Mouse (Mus musculus) hindbrain, embryonic 11.5 days (tissue): ENCODE results near the gene Osbpl10. TPM values are rescaled to one million over a fixed set of nuclear protein-coding genes. Genes with fewer than 3 reads are reported as not detected.
A peak's percentile ranks its signal among the peaks of the same experiment; 100 is the strongest.
"Not testable (repeated sequence)": the region's sequence is repeated elsewhere in the genome, so short reads cannot be mapped to it uniquely, and the experiment has no call there.

ENCODE experiments used
- ATAC-seq: fragments of 200-750 bp; cut with Nextera tagmentation; 2 replicates; pipeline ENCODE4 v1.8.0; 2017; ENCODE audit warnings: mild to moderate bottlenecking, moderate TSS enrichment, moderate library complexity; ENCODE audit not compliant: low FRiP score
- DNase-seq: peaks from one replicate; pipeline ENCODE4 v3.0.0-alpha.2; 2015; ENCODE audit warnings: low spot score
- H3K27ac ChIP-seq: fragments of 300-500 bp; sonication (generic); 2 replicates; pipeline ENCODE4 v1.5.1; 2014; ENCODE audit warnings: mild to moderate bottlenecking, low read depth, low read length
- H3K27me3 ChIP-seq: fragments of 300-500 bp; sonication (generic); 2 replicates; pipeline ENCODE4 v1.6.1; 2014; ENCODE audit warnings: mild to moderate bottlenecking, low read length, moderate library complexity, mixed read lengths; ENCODE audit not compliant: control insufficient read depth, insufficient read depth
- H3K36me3 ChIP-seq: fragments of 300-500 bp; sonication (generic); 2 replicates; pipeline ENCODE4 v1.6.1; 2014; ENCODE audit warnings: mild to moderate bottlenecking, low read length, moderate library complexity, mixed read lengths; ENCODE audit not compliant: control insufficient read depth, insufficient read depth
- H3K4me1 ChIP-seq: fragments of 300-500 bp; sonication (generic); replicated peaks from 2 replicates; pipeline ENCODE4 v1.6.1; 2014; ENCODE audit warnings: low read length, mixed read lengths; ENCODE audit not compliant: control insufficient read depth, insufficient read depth
- H3K4me2 ChIP-seq: fragments of 300-500 bp; sonication (generic); replicated peaks from 2 replicates; pipeline ENCODE4 v1.6.1; 2014; ENCODE audit warnings: mild to moderate bottlenecking, low read depth, low read length
- H3K4me3 ChIP-seq: fragments of 300-500 bp; sonication (generic); 2 replicates; pipeline ENCODE4 v1.5.1; 2014; ENCODE audit warnings: low read depth, low read length
- H3K9ac ChIP-seq: fragments of 300-500 bp; sonication (generic); 2 replicates; pipeline ENCODE4 v1.6.1; 2014; ENCODE audit warnings: low read depth, low read length
- H3K9me3 ChIP-seq: fragments of 300-500 bp; sonication (generic); 2 replicates; pipeline ENCODE4 v1.6.1; 2016; ENCODE audit warnings: low read length; ENCODE audit not compliant: control insufficient read depth
- WGBS: fragments of 180-500 bp; shearing (Covaris S2); extraction: QIAGEN DNeasy Blood & Tissue Kit; methylation state at CpG from one replicate; pipeline ENCODE4 v1.1.7; 2014; 5-methylcytosine and 5-hydroxymethylcytosine counted together
- polyA plus RNA-seq: library from polyadenylated mRNA; unstranded; fragments of >200 nt; fragmentation: Nextera tagmentation; extraction: Ambion mirVana; gene quantifications from 2 replicates; pipeline ENCODE4 v1.2.1, GENCODE M21; 2014

Osbpl10 gene
- polyA plus RNA-seq, 1 experiment from 2014 or later, result 1.1 TPM

- not testable (repeated sequence) for H3K4me1 ChIP-seq, DNase-seq, H3K9ac ChIP-seq, ATAC-seq, H3K27ac ChIP-seq, H3K27me3 ChIP-seq, H3K4me2 ChIP-seq, H3K36me3 ChIP-seq, H3K4me3 ChIP-seq, H3K9me3 ChIP-seq
- WGBS, result 87% methylated on average over 7 of the region's 7 CpGs
Observed at GRCm38 (mm10) chr9:114966286-114966685, 12.1 kb upstream of the Osbpl10 start.

- no peaks in the 10 kb centered on the region for H3K9me3 ChIP-seq
- peak overlapping the region; percentile 69 for H3K4me3 ChIP-seq
- no peaks in the 10 kb centered on the region for H3K4me1 ChIP-seq
- H3K36me3 ChIP-seq, result no peaks in the 10 kb centered on the region
- H3K27ac ChIP-seq, result no peak overlapping the region; the same call in 1 of the 2 replicates
- peak overlapping the region; percentile 83 for H3K9ac ChIP-seq
- no peak for DNase-seq
- 9% methylated on average over 31 of the region's 31 CpGs for WGBS
- ATAC-seq, result peak; percentile 69
- peaks cover 8% of the 10 kb centered on the region for H3K27me3 ChIP-seq
- H3K4me2 ChIP-seq, result peak overlapping the region; percentile 92
Observed at GRCm38 (mm10) chr9:114977461-114978280, 698 bp upstream of the Osbpl10 start.

- H3K27ac ChIP-seq, result no peak overlapping the region
- peak overlapping the region; percentile 11; the same call in 1 of the 2 replicates for H3K4me2 ChIP-seq
- H3K9ac ChIP-seq, result no peak overlapping the region
- DNase-seq (no peak), ATAC-seq (no peak)
- H3K4me1 ChIP-seq, result no peaks in the 10 kb centered on the region
- no peaks in the 10 kb centered on the region for H3K36me3 ChIP-seq
- no peak overlapping the region for H3K4me3 ChIP-seq
- H3K27me3 ChIP-seq, result peaks cover 8% of the 10 kb centered on the region
- H3K9me3 ChIP-seq, result no peaks in the 10 kb centered on the region
- 74% methylated on average over 6 of the region's 6 CpGs for WGBS
Observed at GRCm38 (mm10) chr9:114979969-114980368, 1.6 kb downstream of the Osbpl10 start.

- Histone ChIP-seq H3K4me3 (no peak within 1 kb of the TSS), H3K27ac (no peak within 1 kb of the TSS), H3K4me2 (no peak within 1 kb of the TSS), H3K27me3 (peaks cover 8% of the 10 kb centered on the region), H3K4me1 (no peaks in the 10 kb centered on the region), H3K9me3 (no peaks in the 10 kb centered on the region), H3K36me3 (no peaks in the 10 kb centered on the region), H3K9ac (no peak within 1 kb of the TSS)
- WGBS, result 93% methylated on average over 16 of the region's 16 CpGs
- DNase-seq (no peak), ATAC-seq (no peak)
Observed at GRCm38 (mm10) chr9:114982689-114983360, 4.5 kb downstream of the Osbpl10 start, which contains the start of gene Rps27rt. Gene Rps27rt, minus strand, starts transcription at chr9:114982739.

- Histone ChIP-seq H3K9me3 (no peaks in the 10 kb centered on the region), H3K4me3 (no peak overlapping the region), H3K9ac (no peak overlapping the region), H3K36me3 (no peaks in the 10 kb centered on the region), H3K4me2 (no peak overlapping the region), H3K4me1 (no peaks in the 10 kb centered on the region), H3K27ac (no peak overlapping the region), H3K27me3 (no peaks in the 10 kb centered on the region)
- WGBS, result 88% methylated on average over 5 of the region's 5 CpGs
- DNase-seq, result no peak
- ATAC-seq, result no peak
Observed at GRCm38 (mm10) chr9:114985741-114986140, 7.4 kb downstream of the Osbpl10 start.

- 91% methylated on average over 5 of the region's 5 CpGs for WGBS
- Histone ChIP-seq H3K27ac (no peak overlapping the region), H3K27me3 (no peaks in the 10 kb centered on the region), H3K9me3 (no peaks in the 10 kb centered on the region), H3K9ac (no peak overlapping the region), H3K4me3 (no peak overlapping the region), H3K4me2 (no peak overlapping the region), H3K36me3 (no peaks in the 10 kb centered on the region), H3K4me1 (no peaks in the 10 kb centered on the region)
- DNase-seq (no peak), ATAC-seq (no peak)
Observed at GRCm38 (mm10) chr9:114986361-114986760, 8.0 kb downstream of the Osbpl10 start.

GRCm38 (mm10) chr9:114988029-114988428, 9.7 kb downstream of the Osbpl10 start:
- Histone ChIP-seq H3K4me3 (no peak overlapping the region), H3K9me3 (no peaks in the 10 kb centered on the region), H3K4me2 (no peak overlapping the region), H3K27ac (no peak overlapping the region), H3K27me3 (no peaks in the 10 kb centered on the region), H3K4me1 (no peaks in the 10 kb centered on the region), H3K9ac (no peak overlapping the region), H3K36me3 (no peaks in the 10 kb centered on the region)
- no peak for ATAC-seq
- 98% methylated on average over 3 of the region's 3 CpGs for WGBS
- DNase-seq, result no peak

GRCm38 (mm10) chr9:114988610-114989327, 10.4 kb downstream of the Osbpl10 start:
- no peak overlapping the region for H3K27ac ChIP-seq
- no peaks in the 10 kb centered on the region for H3K36me3 ChIP-seq
- no peaks in the 10 kb centered on the region for H3K27me3 ChIP-seq
- 81% methylated on average over 6 of the region's 6 CpGs for WGBS
- no peaks in the 10 kb centered on the region for H3K9me3 ChIP-seq
- H3K4me2 ChIP-seq, result no peak overlapping the region
- no peak for ATAC-seq
- H3K4me1 ChIP-seq, result no peaks in the 10 kb centered on the region
- no peak overlapping the region for H3K9ac ChIP-seq
- DNase-seq, result no peak
- H3K4me3 ChIP-seq, result no peak overlapping the region
